Mouse (Mus musculus) gonadal fat pad, adult 2 months (tissue): ENCODE results near the gene Henmt1. TPM values are rescaled to one million over a fixed set of nuclear protein-coding genes. Genes with fewer than 3 reads are reported as not detected.

Source experiments
- DNase-seq: peaks from one replicate; pipeline ENCODE4 v3.0.0-alpha.2; 2012; ENCODE audit warnings: low read depth
- polyA plus RNA-seq: library from polyadenylated mRNA; depleted of rRNA; stranded (reverse); fragments of >200 nt; gene quantifications from 2 replicates; pipeline ENCODE4 v1.2.3, GENCODE M21; 2012; rRNA removed

Henmt1 gene
- polyA plus RNA-seq, 1 experiment: 0.49 TPM

DNA sequence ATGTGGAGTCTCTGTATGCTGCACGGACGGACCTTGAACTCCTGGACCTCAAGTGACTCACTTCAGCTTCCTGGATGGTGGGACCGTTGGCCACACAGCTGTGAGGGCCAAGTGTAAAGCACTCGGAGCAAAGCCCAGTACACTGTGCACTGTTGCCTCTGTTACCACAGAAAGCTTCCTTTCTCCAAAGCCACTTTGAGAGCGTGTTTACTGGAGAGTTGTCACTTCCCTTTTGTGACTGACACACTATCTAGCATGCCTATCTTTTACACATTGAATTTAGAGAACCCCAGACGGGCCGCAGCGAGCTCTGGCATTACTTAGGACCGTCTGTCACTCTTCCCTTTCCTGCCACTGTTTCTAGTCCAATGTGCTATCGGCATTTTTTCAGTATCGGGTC, 57.6 kb downstream of the Henmt1 start:
- no peak for DNase-seq

GRCm38 (mm10) chr3:108997762-108998161, 58.1 kb downstream of the Henmt1 start:
- DNase-seq: no peak

DNA sequence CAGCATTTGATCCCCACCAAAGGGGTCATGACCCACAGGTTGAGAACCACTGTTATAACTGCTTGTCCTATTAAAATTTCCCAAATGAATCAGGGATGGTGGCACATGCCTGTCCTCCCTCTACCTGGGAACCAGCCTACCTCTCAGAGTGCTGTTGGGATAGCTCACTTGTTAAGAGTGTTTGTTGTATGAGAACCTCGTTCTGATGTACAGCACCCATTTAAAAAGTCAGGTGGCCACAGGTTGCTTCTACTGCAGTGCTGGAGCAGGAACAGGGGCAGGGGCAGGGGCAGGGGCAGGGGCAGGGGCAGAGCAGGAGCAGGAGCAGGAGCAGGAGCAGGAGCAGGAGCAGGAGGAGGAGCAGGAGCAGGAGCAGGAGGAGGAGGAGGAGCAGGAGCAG, 59.5 kb downstream of the Henmt1 start:
- DNase-seq: no peak

GRCm38 (mm10) chr3:109005777-109006176, 66.1 kb downstream of the Henmt1 start:
- no peak for DNase-seq

DNA sequence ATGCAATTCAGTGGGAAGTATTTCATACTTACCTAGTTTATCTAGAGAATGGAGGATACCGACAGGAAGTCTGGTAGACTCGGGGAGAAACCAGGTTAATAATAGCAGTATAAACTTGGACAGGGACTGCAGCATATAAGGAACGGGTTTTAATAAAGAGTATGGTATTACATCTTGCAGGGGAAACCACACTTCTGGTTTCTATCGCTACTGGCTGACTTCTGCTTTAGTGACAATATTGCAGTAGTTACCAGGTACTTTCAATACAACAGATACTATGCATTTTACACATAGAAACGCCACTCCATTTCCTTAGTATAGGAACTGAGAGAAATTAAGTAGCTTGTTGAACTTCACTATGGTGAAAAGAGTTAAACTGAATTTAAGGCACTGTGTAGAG, 68.5 kb downstream of the Henmt1 start:
- DNase-seq: no peak

Other genes with a start within 250 kb of the Henmt1 start
- gene Gpsm2, start 217.6 kb upstream of the Henmt1 start, polyA plus RNA-seq: 2.7 and 2.8 TPM in 2 replicates
- gene Aknad1, start 200.2 kb upstream of the Henmt1 start, polyA plus RNA-seq: 0.04 and 0.05 TPM in 2 replicates
- 14.2 and 17.3 TPM in 2 replicates for gene Stxbp3, start 99.3 kb upstream of the Henmt1 start, polyA plus RNA-seq
- 3.1 and 5.9 TPM in 2 replicates for gene Fndc7, start 49.9 kb upstream of the Henmt1 start, polyA plus RNA-seq
- 40.6 and 49.2 TPM in 2 replicates for gene Prpf38b, start 28.1 kb upstream of the Henmt1 start, polyA plus RNA-seq
- 0.74 and 0.99 TPM in 2 replicates for gene Gm9857, start 572 bp downstream of the Henmt1 start, polyA plus RNA-seq
- gene Fam102b, start 87.7 kb downstream of the Henmt1 start, polyA plus RNA-seq: 13.6 and 16.8 TPM in 2 replicates
- gene Slc25a54, start 140.6 kb downstream of the Henmt1 start, polyA plus RNA-seq: not detected in 2 replicates
- gene Slc25a24, start 183.3 kb downstream of the Henmt1 start, polyA plus RNA-seq: 4.0 and 5.4 TPM in 2 replicates